Mouse (Mus musculus) heart, embryonic 12.5 days (tissue): ENCODE measurements around the gene Tcf20. TPM values are rescaled to one million over a fixed set of nuclear protein-coding genes. Genes with fewer than 3 reads are reported as not detected.
"Not testable (repeated sequence)": the region's sequence is repeated elsewhere in the genome, so short reads cannot be mapped to it uniquely, and the experiment has no call there.

Experiments
- ATAC-seq: fragments of 200-750 bp; cut with Nextera tagmentation; 2 replicates; pipeline ENCODE4 v1.8.0; 2017; ENCODE audit warnings: moderate TSS enrichment, moderate library complexity; ENCODE audit not compliant: insufficient number of reproducible peaks, low FRiP score
- H3K27ac ChIP-seq: fragments of 300-500 bp; sonication (generic); 2 replicates; pipeline ENCODE4 v1.5.1; 2016; ENCODE audit warnings: mild to moderate bottlenecking, moderate library complexity; ENCODE audit not compliant: poor library complexity, severe bottlenecking
- H3K27me3 ChIP-seq: fragments of 300-500 bp; sonication (generic); replicated peaks from 2 replicates; pipeline ENCODE4 v1.6.1; 2016; ENCODE audit warnings: mild to moderate bottlenecking, moderate library complexity
- H3K36me3 ChIP-seq: fragments of 300-500 bp; sonication (generic); 2 replicates; pipeline ENCODE4 v1.6.1; 2016; ENCODE audit warnings: mild to moderate bottlenecking, moderate library complexity
- H3K4me1 ChIP-seq: fragments of 300-500 bp; sonication (generic); replicated peaks from 2 replicates; pipeline ENCODE4 v1.6.1; 2016; ENCODE audit warnings: mild to moderate bottlenecking
- H3K4me2 ChIP-seq: fragments of 300-500 bp; sonication (generic); 2 replicates; pipeline ENCODE4 v1.6.1; 2016; ENCODE audit warnings: mild to moderate bottlenecking, moderate library complexity
- H3K4me3 ChIP-seq: fragments of 300-500 bp; sonication (generic); 2 replicates; pipeline ENCODE4 v1.5.1; 2016; ENCODE audit warnings: mild to moderate bottlenecking
- H3K9ac ChIP-seq: fragments of 300-500 bp; sonication (generic); 2 replicates; pipeline ENCODE4 v1.6.1; 2016; ENCODE audit warnings: mild to moderate bottlenecking, moderate library complexity
- H3K9me3 ChIP-seq: fragments of 300-500 bp; sonication (generic); replicated peaks from 2 replicates; pipeline ENCODE4 v1.6.1; 2016; ENCODE audit warnings: mild to moderate bottlenecking, moderate library complexity
- WGBS: fragments of 180-500 bp; shearing (Covaris S2); methylation state at CpG from one replicate; pipeline ENCODE4 v1.1.7; 2016; 5-methylcytosine and 5-hydroxymethylcytosine counted together
- polyA plus RNA-seq: library from polyadenylated mRNA; unstranded; fragments of >200 nt; fragmentation: Nextera tagmentation; extraction: Ambion mirVana; gene quantifications from 2 replicates; pipeline ENCODE4 v1.2.1, GENCODE M21; 2016

Gene Tcf20
- polyA plus RNA-seq, 1 experiment from 2014 or later = 5.4 TPM

DNA sequence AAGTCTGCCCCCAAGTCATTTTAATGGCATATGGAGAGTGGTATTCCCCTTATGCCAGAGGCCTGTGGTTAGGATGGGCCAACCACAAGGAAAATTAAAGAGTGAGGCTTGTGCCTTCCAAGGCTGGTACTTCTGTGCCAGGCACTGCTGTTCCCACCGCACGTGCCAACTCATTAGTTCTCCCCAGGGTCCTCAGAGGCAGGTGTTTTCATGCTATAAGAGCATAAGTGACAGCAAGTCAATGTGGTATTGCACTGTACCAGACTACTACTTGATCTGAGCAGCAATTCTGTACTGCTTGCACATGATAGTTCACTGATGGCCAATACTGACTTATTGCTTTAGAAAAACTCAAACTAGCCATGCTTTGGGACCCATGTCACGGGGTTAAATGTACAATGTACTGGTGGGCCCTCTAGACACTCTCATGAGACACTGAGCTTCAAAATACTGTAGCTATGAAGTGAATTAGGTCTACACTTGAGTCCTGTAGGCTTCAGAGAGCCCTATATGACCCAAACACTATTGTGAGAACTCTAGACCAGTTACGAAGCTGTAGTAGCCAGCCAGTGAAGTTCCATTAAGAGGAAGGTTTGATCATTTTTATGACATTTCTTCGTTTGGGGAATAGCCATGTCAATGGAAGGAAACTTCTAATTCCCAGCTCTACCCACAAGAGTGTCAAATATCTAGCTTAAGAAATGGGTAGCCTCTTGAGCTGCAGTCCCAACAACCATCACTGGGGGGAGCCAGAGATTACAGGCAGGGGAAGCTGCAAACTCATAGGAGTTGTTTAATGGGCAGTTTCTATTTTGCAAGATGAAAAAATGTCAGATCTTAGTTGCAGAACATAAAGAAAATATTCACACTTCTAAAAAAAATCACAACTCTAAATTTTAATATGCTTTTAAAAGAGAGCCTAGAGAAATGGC, 182.7 kb downstream of the Tcf20 start:
- 77% methylated on average over 5 of the region's 5 CpGs for WGBS
- ATAC-seq = no peak
- no peak overlapping the region for H3K4me3 ChIP-seq

GRCm38 (mm10) chr15:82795936-82796440, 191.7 kb downstream of the Tcf20 start:
- H3K9ac ChIP-seq = no peak overlapping the region
- WGBS = 61% methylated on average over 3 of the region's 3 CpGs
- no peaks in the 10 kb centered on the region for H3K9me3 ChIP-seq
- H3K4me2 ChIP-seq = no peak overlapping the region
- no peaks in the 10 kb centered on the region for H3K36me3 ChIP-seq
- ATAC-seq = no peak
- H3K4me1 ChIP-seq = no peaks in the 10 kb centered on the region
- H3K4me3 ChIP-seq = no peak overlapping the region
- H3K27ac ChIP-seq = no peak overlapping the region
- H3K27me3 ChIP-seq = 0 out of 2 replicates have a peak, but pooled peaks cover 5% of the 10 kb centered on the region

More for the DNA sequence above, 182.7 kb downstream of the Tcf20 start:
- no peaks in the 10 kb centered on the region for H3K4me1 ChIP-seq
- no peaks in the 10 kb centered on the region for H3K9me3 ChIP-seq
- H3K4me2 ChIP-seq = no peak overlapping the region
- no peak overlapping the region for H3K9ac ChIP-seq
- peaks cover 6% of the 10 kb centered on the region for H3K36me3 ChIP-seq
- no peak overlapping the region for H3K27ac ChIP-seq
- no peaks in the 10 kb centered on the region for H3K27me3 ChIP-seq

DNA sequence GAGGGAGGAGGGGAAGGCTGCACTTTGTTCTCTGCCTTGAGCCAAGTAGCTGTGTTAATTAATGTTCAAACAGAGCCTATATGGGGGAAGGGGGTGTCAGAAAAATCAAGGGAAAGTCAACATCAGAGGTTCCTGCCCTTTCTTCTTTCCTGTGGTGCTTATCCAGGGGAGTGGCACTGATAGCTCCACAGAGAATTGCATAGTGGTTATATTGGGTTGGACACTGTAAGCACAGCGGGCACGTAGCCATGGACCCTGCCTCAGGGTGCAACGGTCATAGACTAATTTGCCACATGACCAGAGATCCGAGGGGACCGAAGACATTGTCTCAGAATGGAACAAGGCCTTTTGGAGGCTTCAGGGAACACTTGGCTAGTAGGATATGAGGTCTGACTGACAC, 193.4 kb downstream of the Tcf20 start, which contains the start of gene Cyp2d26:
TSS of gene Cyp2d26 (minus strand) at position 18 of the 400 bp plus-strand sequence.
- Histone ChIP-seq H3K4me1 (no peaks in the 10 kb centered on the region), H3K27ac (no peak within 1 kb of the TSS), H3K4me2 (no peak within 1 kb of the TSS), H3K27me3 (0 out of 2 replicates have a peak, but pooled peaks cover 5% of the 10 kb centered on the region), H3K4me3 (no peak within 1 kb of the TSS), H3K36me3 (no peaks in the 10 kb centered on the region), H3K9me3 (no peaks in the 10 kb centered on the region), H3K9ac (no peak within 1 kb of the TSS)
- ATAC-seq = no peak
- WGBS = 86% methylated on average over 5 of the region's 5 CpGs

DNA sequence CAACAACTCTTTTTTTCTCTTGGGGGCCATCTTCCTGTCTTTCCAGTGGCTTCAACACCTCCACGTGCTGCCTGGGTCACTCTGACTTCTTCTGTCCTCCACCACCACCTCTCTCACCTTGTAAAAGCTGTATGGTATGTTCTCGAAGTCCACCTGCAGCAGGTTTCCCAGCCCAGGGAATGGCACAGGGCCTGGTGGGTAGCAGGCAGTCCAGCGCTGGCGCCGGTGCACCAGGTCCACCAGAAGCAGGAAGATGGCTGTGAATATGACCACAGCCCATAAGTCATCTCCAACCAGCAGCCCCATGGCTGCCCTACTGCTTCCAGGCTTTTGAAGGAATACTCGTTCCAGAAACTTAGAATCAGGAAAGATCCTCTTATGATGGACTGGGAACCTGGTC, 193.8 kb downstream of the Tcf20 start:
- Histone ChIP-seq H3K9me3 (no peaks in the 10 kb centered on the region), H3K27me3 (0 out of 2 replicates have a peak, but pooled peaks cover 5% of the 10 kb centered on the region), H3K4me1 (no peaks in the 10 kb centered on the region), H3K36me3 (no peaks in the 10 kb centered on the region), H3K4me3 (no peak overlapping the region), H3K4me2 (no peak overlapping the region), H3K27ac (no peak overlapping the region), H3K9ac (no peak overlapping the region)
- 85% methylated on average over 6 of the region's 6 CpGs for WGBS
- ATAC-seq = no peak

- H3K9ac ChIP-seq = no peak overlapping the region
- H3K9me3 ChIP-seq = no peaks in the 10 kb centered on the region
- ATAC-seq = no peak
- H3K4me3 ChIP-seq = no peak overlapping the region
- H3K27ac ChIP-seq = no peak overlapping the region
- H3K4me1 ChIP-seq = no peaks in the 10 kb centered on the region
- WGBS = 47% methylated on average over 1 of the region's 1 CpGs
- H3K4me2 ChIP-seq = no peak overlapping the region
- H3K27me3 ChIP-seq = 0 out of 2 replicates have a peak, but pooled peaks cover 5% of the 10 kb centered on the region
- H3K36me3 ChIP-seq = no peaks in the 10 kb centered on the region
Measured at GRCm38 (mm10) chr15:82793454-82793853, 194.2 kb downstream of the Tcf20 start.

DNA sequence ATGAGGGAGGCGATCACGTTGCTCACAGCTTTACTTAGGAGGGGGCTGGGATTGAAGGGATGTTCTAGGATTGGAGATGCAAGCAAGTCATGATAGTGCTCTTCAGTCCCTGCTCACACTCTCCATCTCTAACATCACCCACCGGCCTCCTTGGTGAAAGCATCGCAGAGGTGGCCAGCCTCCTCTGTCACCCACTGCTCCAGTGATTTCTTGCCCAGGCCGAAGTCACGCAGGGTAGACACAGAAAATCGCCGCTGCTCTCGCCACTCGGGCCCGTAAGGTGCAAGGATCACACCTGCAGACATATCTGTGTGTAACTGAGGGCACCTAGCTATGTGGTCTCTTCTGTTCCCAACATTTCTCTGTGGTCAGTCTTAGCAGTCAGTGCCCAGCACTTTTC, 195.1 kb downstream of the Tcf20 start:
- no peaks in the 10 kb centered on the region for H3K36me3 ChIP-seq
- 0 out of 2 replicates have a peak, but pooled peaks cover 5% of the 10 kb centered on the region for H3K27me3 ChIP-seq
- no peak overlapping the region for H3K27ac ChIP-seq
- H3K9ac ChIP-seq = no peak overlapping the region
- H3K9me3 ChIP-seq = no peaks in the 10 kb centered on the region
- no peak overlapping the region for H3K4me3 ChIP-seq
- WGBS = 87% methylated on average over 11 of the region's 11 CpGs
- H3K4me2 ChIP-seq = no peak overlapping the region
- ATAC-seq = no peak; the same call in 1 of the 2 replicates
- H3K4me1 ChIP-seq = no peaks in the 10 kb centered on the region

DNA sequence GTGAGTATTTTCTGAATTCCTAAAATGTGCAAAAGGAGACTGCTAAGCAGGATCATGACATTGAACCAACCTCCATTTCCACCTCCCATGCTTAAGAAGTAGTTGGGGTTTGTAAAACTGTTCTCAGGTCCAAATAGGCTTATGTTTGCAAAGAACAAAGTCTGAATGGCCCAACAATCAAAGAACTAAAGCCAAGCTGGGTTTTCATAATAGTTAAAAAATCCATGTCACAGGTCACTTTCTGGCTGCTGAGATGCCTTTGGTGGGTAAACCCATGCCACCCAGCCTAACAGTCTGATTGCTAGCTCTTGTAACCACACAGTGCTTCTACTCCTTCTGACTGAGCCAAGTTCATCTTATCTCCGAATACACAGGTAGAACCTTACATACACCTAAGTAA, 203.1 kb downstream of the Tcf20 start:
- Histone ChIP-seq H3K27me3 (no peaks in the 10 kb centered on the region), H3K9me3 (no peaks in the 10 kb centered on the region), H3K36me3 (no peaks in the 10 kb centered on the region), H3K9ac (no peak overlapping the region), H3K4me2 (no peak overlapping the region), H3K4me1 (no peaks in the 10 kb centered on the region), H3K27ac (no peak overlapping the region), H3K4me3 (no peak overlapping the region)
- 73% methylated on average over 1 of the region's 1 CpGs for WGBS
- ATAC-seq = no peak

DNA sequence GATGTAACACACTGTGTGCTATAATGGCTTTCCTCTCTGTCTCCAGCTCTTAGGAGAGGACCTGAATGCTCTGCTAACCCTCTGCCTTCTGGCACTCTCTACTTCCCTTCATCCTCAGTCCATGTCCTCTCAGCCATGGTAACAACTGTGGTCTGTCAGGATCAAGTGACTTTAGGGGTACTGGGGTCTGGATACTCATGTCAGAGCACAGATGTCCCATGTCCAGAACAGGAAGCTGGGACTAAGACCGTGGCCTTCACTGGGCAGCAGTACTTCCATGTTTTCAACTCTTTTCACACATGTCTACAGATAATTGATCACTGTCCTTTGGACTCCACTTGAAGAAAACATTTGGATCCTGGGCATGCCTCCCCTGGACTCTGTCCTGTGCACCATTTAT, 203.9 kb downstream of the Tcf20 start:
- H3K36me3 ChIP-seq = no peaks in the 10 kb centered on the region
- ATAC-seq = no peak

GRCm38 (mm10) chr15:82777856-82778255, 209.8 kb downstream of the Tcf20 start:
- H3K4me3 ChIP-seq, H3K27me3 ChIP-seq, H3K27ac ChIP-seq, H3K4me1 ChIP-seq, H3K36me3 ChIP-seq, H3K9me3 ChIP-seq, H3K9ac ChIP-seq, H3K4me2 ChIP-seq, ATAC-seq: not testable (repeated sequence)
- WGBS = 83% methylated on average over 5 of the region's 5 CpGs

More for the DNA sequence above, 203.9 kb downstream of the Tcf20 start:
- H3K9me3 ChIP-seq = no peaks in the 10 kb centered on the region
- no peak overlapping the region for H3K9ac ChIP-seq
- H3K4me2 ChIP-seq = no peak overlapping the region
- no peak overlapping the region for H3K4me3 ChIP-seq
- H3K4me1 ChIP-seq = no peaks in the 10 kb centered on the region
- H3K27ac ChIP-seq = no peak overlapping the region
- 79% methylated on average over 1 of the region's 1 CpGs for WGBS
- H3K27me3 ChIP-seq = no peaks in the 10 kb centered on the region

DNA sequence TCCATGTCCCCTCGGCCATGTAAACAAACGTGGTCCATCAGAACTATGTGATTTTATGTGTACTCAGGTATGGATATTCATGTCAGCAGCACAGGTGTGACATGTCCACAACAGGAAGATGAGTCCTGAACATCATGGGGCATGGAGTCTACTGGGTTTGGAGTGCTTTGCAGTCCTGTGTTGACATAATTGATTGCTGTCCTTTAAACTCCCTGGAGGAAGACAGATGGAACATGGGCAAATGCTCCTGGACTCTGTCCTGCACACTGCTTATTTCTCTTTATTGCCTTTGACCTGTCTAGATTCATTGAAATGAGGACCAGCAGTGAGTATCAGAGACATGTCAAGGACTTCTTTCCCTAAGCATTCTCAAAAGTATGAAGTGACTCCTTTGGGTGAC, 221.7 kb downstream of the Tcf20 start:
- Histone ChIP-seq H3K4me2 (no peak overlapping the region), H3K36me3 (no peaks in the 10 kb centered on the region), H3K27ac (no peak overlapping the region), H3K4me3 (no peak overlapping the region), H3K9ac (no peak overlapping the region), H3K27me3 (no peaks in the 10 kb centered on the region), H3K4me1 (no peaks in the 10 kb centered on the region), H3K9me3 (no peaks in the 10 kb centered on the region)
- ATAC-seq = no peak
- WGBS = 83% methylated on average over 2 of the region's 2 CpGs

GRCm38 (mm10) chr15:82764881-82765280, 222.8 kb downstream of the Tcf20 start:
- H3K9me3 ChIP-seq = no peaks in the 10 kb centered on the region
- no peak overlapping the region for H3K9ac ChIP-seq
- H3K27me3 ChIP-seq = no peaks in the 10 kb centered on the region
- no peak for ATAC-seq
- WGBS = 75% methylated on average over 6 of the region's 6 CpGs
- H3K4me1 ChIP-seq = no peaks in the 10 kb centered on the region
- H3K4me2 ChIP-seq = no peak overlapping the region
- H3K4me3 ChIP-seq = no peak overlapping the region
- no peak overlapping the region for H3K27ac ChIP-seq
- H3K36me3 ChIP-seq = no peaks in the 10 kb centered on the region
